Mouse (Mus musculus) spleen, adult 2 months (tissue): Measurements from ENCODE around the gene Rgs8. TPM values are rescaled to one million over a fixed set of nuclear protein-coding genes. Genes with fewer than 3 reads are reported as not detected.

ENCODE experiments used
- DNase-seq, 2 experiments: peaks; one replicate each; pipeline versions ENCODE4 v3.0.0 to v3.0.0-alpha.2; 2012 to 2021; ENCODE audit warnings: low spot score in 2 of 2, low read depth in 1 of 2
- H3K27ac ChIP-seq: fragments of 200-500 bp; 2 replicates; pipeline ENCODE4 v1.5.1; 2012; ENCODE audit warnings: low read length, inconsistent platforms; ENCODE audit not compliant: insufficient read depth
- H3K27me3 ChIP-seq: fragments of 200-500 bp; 2 replicates; pipeline ENCODE4 v1.6.1; 2012; ENCODE audit warnings: mild to moderate bottlenecking, moderate library complexity, low read length, inconsistent platforms; ENCODE audit not compliant: control insufficient read depth, insufficient read depth
- H3K36me3 ChIP-seq: fragments of 200-500 bp; 2 replicates; pipeline ENCODE4 v1.6.1; 2012; ENCODE audit warnings: mild to moderate bottlenecking, low read length, inconsistent platforms; ENCODE audit not compliant: control insufficient read depth, insufficient read depth
- H3K4me1 ChIP-seq: fragments of 200-500 bp; 2 replicates; pipeline ENCODE4 v1.6.1; 2011; ENCODE audit warnings: inconsistent platforms; ENCODE audit not compliant: control insufficient read depth, insufficient read depth, insufficient read length
- H3K4me3 ChIP-seq: fragments of 200-500 bp; 2 replicates; pipeline ENCODE4 v1.5.1; 2011; ENCODE audit warnings: mild to moderate bottlenecking, inconsistent platforms; ENCODE audit not compliant: insufficient read depth, insufficient read length; ENCODE audit errors: extremely low read depth
- CTCF ChIP-seq: fragments of 200-500 bp; IDR thresholded peaks from 2 replicates; pipeline ENCODE4 v1.5.1; 2011; ENCODE audit warnings: mild to moderate bottlenecking, inconsistent platforms; ENCODE audit not compliant: insufficient read depth, insufficient read length, insufficient replicate concordance; ENCODE audit errors: extremely low read depth
- POLR2A ChIP-seq: fragments of 200-500 bp; IDR thresholded peaks from 2 replicates; pipeline ENCODE4 v1.6.1; 2011; ENCODE audit warnings: low read depth, low read length, inconsistent platforms
- WGBS: fragments of 180-500 bp; shearing (Covaris S2); methylation state at CpG from one replicate; pipeline ENCODE4 v1.1.7; 2018; 5-methylcytosine and 5-hydroxymethylcytosine counted together
- polyA plus RNA-seq: library from polyadenylated mRNA; depleted of rRNA; stranded (reverse); fragments of >200 nt; gene quantifications from 2 replicates; pipeline ENCODE4 v1.2.3, GENCODE M21; 2012

The Rgs8 gene
- polyA plus RNA-seq, 1 experiment: 0.02 TPM

GRCm38 (mm10) chr1:153681036-153681435, 28.2 kb downstream of the Rgs8 start:
- H3K4me3 ChIP-seq: no peak overlapping the region
- 90% methylated on average over 2 of the region's 2 CpGs for WGBS
- no peaks in the 10 kb centered on the region for H3K4me1 ChIP-seq
- DNase-seq: no peak
- H3K27me3 ChIP-seq: no peaks in the 10 kb centered on the region
- no peak for TF ChIP-seq POLR2A
- H3K36me3 ChIP-seq: no peaks in the 10 kb centered on the region
- no peak overlapping the region for H3K27ac ChIP-seq

- no peaks in the 10 kb centered on the region for H3K27me3 ChIP-seq
- no peak for DNase-seq
- no peaks in the 10 kb centered on the region for H3K36me3 ChIP-seq
- H3K4me1 ChIP-seq: no peaks in the 10 kb centered on the region
- H3K4me3 ChIP-seq: no peak overlapping the region
- WGBS: 88% methylated on average over 11 of the region's 11 CpGs
- no peak overlapping the region for H3K27ac ChIP-seq
- TF ChIP-seq CTCF (no peak), POLR2A (no peak)
Observed at GRCm38 (mm10) chr1:153683190-153683589, 30.4 kb downstream of the Rgs8 start.

GRCm38 (mm10) chr1:153685630-153686029, 32.8 kb downstream of the Rgs8 start:
- Histone ChIP-seq H3K27me3 (no peaks in the 10 kb centered on the region), H3K4me1 (no peaks in the 10 kb centered on the region), H3K4me3 (no peak overlapping the region), H3K36me3 (no peaks in the 10 kb centered on the region), H3K27ac (no peak overlapping the region)
- no peak for DNase-seq
- no peak for TF ChIP-seq CTCF
- TF ChIP-seq POLR2A: no peak
- 72% methylated on average over 3 of the region's 3 CpGs for WGBS

- Histone ChIP-seq H3K4me1 (no peaks in the 10 kb centered on the region; the same call in 1 of the 2 replicates), H3K27me3 (no peaks in the 10 kb centered on the region), H3K36me3 (no peaks in the 10 kb centered on the region), H3K27ac (no peak overlapping the region), H3K4me3 (no peak overlapping the region)
- 88% methylated on average over 6 of the region's 6 CpGs for WGBS
- TF ChIP-seq POLR2A: no peak
- TF ChIP-seq CTCF: no peak
- no peak for DNase-seq
Observed at GRCm38 (mm10) chr1:153692526-153692925, 39.7 kb downstream of the Rgs8 start.

GRCm38 (mm10) chr1:153694372-153695120, 41.7 kb downstream of the Rgs8 start:
- Histone ChIP-seq H3K36me3 (no peaks in the 10 kb centered on the region), H3K27me3 (no peaks in the 10 kb centered on the region), H3K27ac (no peak overlapping the region), H3K4me1 (no peaks in the 10 kb centered on the region; the same call in 1 of the 2 replicates), H3K4me3 (no peak overlapping the region)
- DNase-seq: no peak
- TF ChIP-seq POLR2A (no peak), CTCF (no peak)
- 93% methylated on average over 6 of the region's 6 CpGs for WGBS

GRCm38 (mm10) chr1:153695398-153695797, 42.6 kb downstream of the Rgs8 start:
- Histone ChIP-seq H3K36me3 (no peaks in the 10 kb centered on the region), H3K4me3 (no peak overlapping the region), H3K27me3 (no peaks in the 10 kb centered on the region), H3K27ac (no peak overlapping the region), H3K4me1 (no peaks in the 10 kb centered on the region; the same call in 1 of the 2 replicates)
- DNase-seq: no peak
- TF ChIP-seq POLR2A: no peak
- TF ChIP-seq CTCF: no peak
- 91% methylated on average over 10 of the region's 10 CpGs for WGBS

- TF ChIP-seq POLR2A: no peak
- H3K4me3 ChIP-seq: no peak overlapping the region
- H3K27ac ChIP-seq: no peak overlapping the region
- no peaks in the 10 kb centered on the region for H3K27me3 ChIP-seq
- H3K36me3 ChIP-seq: no peaks in the 10 kb centered on the region
- no peak for DNase-seq
- WGBS: 73% methylated on average over 11 of the region's 11 CpGs
- H3K4me1 ChIP-seq: peaks cover 4% of the 10 kb centered on the region; the same call in 1 of the 2 replicates
Observed at GRCm38 (mm10) chr1:153696093-153696492, 43.3 kb downstream of the Rgs8 start.
